Mouse (Mus musculus): ENCODE results near the gene Ap1g2. TPM values are rescaled to one million over a fixed set of nuclear protein-coding genes. Genes with fewer than 3 reads are reported as not detected.

Ap1g2 gene
- polyA plus RNA-seq, 1 experiment: 10.0 TPM

- Histone ChIP-seq H3K27ac (ENCODE audit: insufficient read depth, low read length) (no peak overlapping the region), H3K4me3 (ENCODE audit: insufficient read depth, low read length) (no peak overlapping the region), H3K4me1 (ENCODE audit: control insufficient read depth, insufficient read depth, low read length) (no peaks in the 10 kb centered on the region)
- TF ChIP-seq POLR2A (IDR thresholded peaks at IDR 0.05; ENCODE audit: low read depth, low read length) (no peak; the same call in 1 of the 2 replicates), CTCF (IDR thresholded peaks at IDR 0.05; ENCODE audit: borderline replicate concordance, insufficient read depth, low read length) (no peak)
Observed at GRCm38 (mm10) chr14:55105386-55105785, 1.0 kb downstream of the Ap1g2 start.

- no peak overlapping the region for H3K27ac ChIP-seq (ENCODE audit: insufficient read depth, low read length)
- H3K4me1 ChIP-seq (ENCODE audit: control insufficient read depth, insufficient read depth, low read length): no peaks in the 10 kb centered on the region
- TF ChIP-seq CTCF (IDR thresholded peaks at IDR 0.05; ENCODE audit: borderline replicate concordance, insufficient read depth, low read length) (no peak), POLR2A (IDR thresholded peaks at IDR 0.05; ENCODE audit: low read depth, low read length) (no peak)
- no peak overlapping the region for H3K4me3 ChIP-seq (ENCODE audit: insufficient read depth, low read length)
Observed at GRCm38 (mm10) chr14:55104365-55104764, 2.0 kb downstream of the Ap1g2 start.

DNA sequence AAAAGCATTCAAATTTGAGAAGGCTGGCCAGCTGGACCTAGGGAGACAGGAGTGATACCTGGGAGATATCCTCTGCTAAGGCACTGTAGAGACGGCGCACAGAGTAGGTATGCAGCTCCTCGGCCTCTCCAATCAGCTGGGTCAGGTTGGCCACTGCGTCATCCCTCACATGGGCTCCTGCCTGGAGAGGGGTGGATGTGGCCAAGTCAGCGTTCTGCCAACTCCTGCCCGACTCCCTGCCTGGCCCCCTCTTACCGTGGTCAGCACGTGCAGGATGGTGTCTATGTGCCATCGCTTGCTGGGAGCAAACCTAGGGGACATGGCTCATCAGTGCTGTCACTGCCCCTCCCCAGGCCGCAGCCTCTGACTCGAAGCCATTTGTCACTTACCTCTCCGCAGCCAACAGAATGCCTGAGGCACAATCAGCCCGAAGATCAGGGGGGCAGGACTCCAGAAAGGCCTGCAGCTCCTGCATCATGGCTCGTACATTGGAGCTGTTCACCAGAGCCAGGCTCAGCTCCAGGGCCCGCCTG lies 4.1 kb downstream of the Ap1g2 start:
- H3K27ac ChIP-seq (ENCODE audit: insufficient read depth, low read length): no peak overlapping the region
- no peaks in the 10 kb centered on the region for H3K4me1 ChIP-seq (ENCODE audit: control insufficient read depth, insufficient read depth, low read length)
- TF ChIP-seq POLR2A (IDR thresholded peaks at IDR 0.05; ENCODE audit: low read depth, low read length) (no peak), CTCF (IDR thresholded peaks at IDR 0.05; ENCODE audit: borderline replicate concordance, insufficient read depth, low read length) (no peak)
- no peak overlapping the region for H3K4me3 ChIP-seq (ENCODE audit: insufficient read depth, low read length)

DNA sequence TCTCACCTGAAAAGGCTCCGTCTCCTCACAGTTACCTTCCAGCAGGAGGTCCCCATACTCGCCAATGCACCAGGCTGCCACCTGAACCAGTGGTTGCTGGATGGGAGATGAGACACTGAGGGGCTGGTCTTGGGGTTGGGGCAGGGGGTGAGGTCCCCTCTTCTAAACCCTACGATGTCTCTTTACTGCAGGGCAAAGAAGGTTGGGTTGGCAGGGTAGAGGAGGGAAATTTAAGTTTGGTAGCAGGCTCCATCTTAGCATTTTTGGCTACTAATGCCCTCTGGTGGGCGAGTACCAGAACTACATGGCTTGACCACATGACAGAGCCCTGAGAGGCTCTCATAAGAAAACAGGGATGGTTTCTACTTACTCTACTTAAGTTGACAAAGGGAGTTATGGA lies 4.8 kb downstream of the Ap1g2 start:
- Histone ChIP-seq H3K4me3 (ENCODE audit: insufficient read depth, low read length) (no peak overlapping the region), H3K4me1 (ENCODE audit: control insufficient read depth, insufficient read depth, low read length) (no peaks in the 10 kb centered on the region), H3K27ac (ENCODE audit: insufficient read depth, low read length) (no peak overlapping the region)
- TF ChIP-seq CTCF (IDR thresholded peaks at IDR 0.05; ENCODE audit: borderline replicate concordance, insufficient read depth, low read length): peak; percentile 18; the same call in 1 of the 2 replicates
- no peak for TF ChIP-seq POLR2A (IDR thresholded peaks at IDR 0.05; ENCODE audit: low read depth, low read length)

DNA sequence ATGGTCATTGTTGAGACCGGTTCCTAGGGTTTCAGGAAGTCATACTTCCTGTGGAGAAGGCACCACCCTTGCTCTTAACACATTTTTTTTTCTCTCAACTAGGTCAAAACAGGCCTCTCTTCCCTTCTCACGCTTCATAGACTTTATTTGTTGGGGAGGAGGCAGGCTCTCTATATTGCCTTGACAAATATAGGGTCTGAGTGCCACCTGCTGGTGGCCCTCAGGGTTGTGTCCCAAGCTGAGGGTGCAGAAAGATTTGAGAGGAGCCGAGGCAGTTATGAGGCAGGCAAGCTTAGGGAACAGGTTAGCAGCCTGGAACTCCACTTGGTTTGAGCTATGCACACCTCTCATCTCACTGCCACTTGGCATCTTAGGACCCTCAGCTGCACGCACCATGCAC lies 8.3 kb downstream of the Ap1g2 start:
- TF ChIP-seq CTCF (IDR thresholded peaks at IDR 0.05; ENCODE audit: borderline replicate concordance, insufficient read depth, low read length) (no peak), POLR2A (IDR thresholded peaks at IDR 0.05; ENCODE audit: low read depth, low read length) (no peak)
- no peak overlapping the region for H3K4me3 ChIP-seq (ENCODE audit: insufficient read depth, low read length)

DNA sequence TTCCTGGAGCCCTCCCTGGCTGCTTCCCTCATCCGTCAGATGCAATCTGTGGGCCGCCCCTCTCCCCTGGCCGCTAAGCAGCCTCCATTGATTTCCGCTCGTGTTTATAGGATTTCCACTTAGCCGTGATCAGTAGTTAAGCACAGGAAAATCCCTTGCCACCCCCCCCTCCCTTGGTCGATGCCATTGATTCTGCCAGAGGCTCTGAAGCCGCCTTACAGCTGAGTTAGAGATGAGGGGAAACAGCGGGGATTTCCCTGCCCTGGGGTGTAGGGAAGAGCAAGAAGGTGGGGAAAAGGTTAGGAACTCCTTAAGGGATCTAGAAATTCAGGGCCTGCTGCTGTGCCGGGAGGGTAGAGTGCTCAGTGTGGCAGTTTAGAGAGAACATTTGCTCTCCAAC lies 8.7 kb downstream of the Ap1g2 start:
- TF ChIP-seq POLR2A (IDR thresholded peaks at IDR 0.05; ENCODE audit: low read depth, low read length) (no peak), CTCF (IDR thresholded peaks at IDR 0.05; ENCODE audit: borderline replicate concordance, insufficient read depth, low read length) (no peak)
- no peak overlapping the region for H3K27ac ChIP-seq (ENCODE audit: insufficient read depth, low read length)
- H3K4me1 ChIP-seq (ENCODE audit: control insufficient read depth, insufficient read depth, low read length): no peaks in the 10 kb centered on the region
- no peak overlapping the region for H3K4me3 ChIP-seq (ENCODE audit: insufficient read depth, low read length)

More for the DNA sequence above, 8.3 kb downstream of the Ap1g2 start:
- no peak overlapping the region for H3K27ac ChIP-seq (ENCODE audit: insufficient read depth, low read length)
- H3K4me1 ChIP-seq (ENCODE audit: control insufficient read depth, insufficient read depth, low read length): no peaks in the 10 kb centered on the region

DNA sequence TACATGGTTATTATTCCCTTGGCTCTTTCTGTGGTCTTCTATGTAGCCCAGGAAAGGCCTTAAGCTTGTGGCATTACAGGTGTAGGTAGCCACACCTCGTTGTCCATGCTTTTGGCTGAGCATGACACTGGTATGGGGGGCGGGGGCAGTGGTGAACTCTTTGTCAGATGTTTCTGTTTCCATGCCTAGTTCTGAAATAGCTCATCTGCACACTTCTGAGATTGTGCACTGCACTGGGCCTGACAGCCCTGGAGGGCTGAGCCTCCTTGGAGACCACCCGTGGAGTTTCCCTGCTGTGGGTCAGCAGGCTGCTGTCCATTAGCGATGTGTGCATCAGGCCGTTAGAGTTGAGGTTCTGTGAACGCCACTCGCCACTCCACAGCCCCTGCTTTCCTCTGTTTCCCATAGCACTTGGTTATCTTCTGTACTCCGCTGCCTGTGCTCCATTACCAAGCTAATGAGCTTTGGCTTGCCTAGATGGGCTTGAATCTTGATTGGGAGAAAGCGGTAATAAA lies 9.8 kb downstream of the Ap1g2 start:
- Histone ChIP-seq H3K4me1 (ENCODE audit: control insufficient read depth, insufficient read depth, low read length) (no peaks in the 10 kb centered on the region), H3K27ac (ENCODE audit: insufficient read depth, low read length) (no peak overlapping the region), H3K4me3 (ENCODE audit: insufficient read depth, low read length) (no peak overlapping the region)
- TF ChIP-seq CTCF (IDR thresholded peaks at IDR 0.05; ENCODE audit: borderline replicate concordance, insufficient read depth, low read length) (no peak), POLR2A (IDR thresholded peaks at IDR 0.05; ENCODE audit: low read depth, low read length) (no peak)

DNA sequence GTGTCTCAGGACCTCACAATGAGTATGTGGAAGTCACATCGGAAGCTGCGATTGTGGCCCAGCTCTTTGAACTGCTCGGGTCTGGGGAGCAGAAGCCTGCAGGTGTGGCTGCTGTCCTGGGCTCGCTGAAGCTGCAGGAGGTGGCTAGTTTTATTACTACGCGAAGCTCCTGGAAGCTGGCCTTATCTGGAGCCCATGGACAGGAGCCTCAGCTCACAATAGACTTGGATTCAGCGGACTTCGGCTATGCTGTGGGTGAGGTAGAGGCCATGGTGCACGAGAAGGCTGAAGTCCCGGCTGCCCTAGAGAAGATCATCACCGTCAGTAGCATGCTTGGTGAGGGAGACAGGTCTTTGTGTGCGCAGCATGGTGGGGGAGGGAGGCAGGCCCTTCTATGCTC lies 10.7 kb downstream of the Ap1g2 start:
- Histone ChIP-seq H3K4me3 (ENCODE audit: insufficient read depth, low read length) (no peak overlapping the region), H3K4me1 (ENCODE audit: control insufficient read depth, insufficient read depth, low read length) (no peaks in the 10 kb centered on the region), H3K27ac (ENCODE audit: insufficient read depth, low read length) (no peak overlapping the region)
- TF ChIP-seq CTCF (IDR thresholded peaks at IDR 0.05; ENCODE audit: borderline replicate concordance, insufficient read depth, low read length): no peak
- no peak for TF ChIP-seq POLR2A (IDR thresholded peaks at IDR 0.05; ENCODE audit: low read depth, low read length)

DNA sequence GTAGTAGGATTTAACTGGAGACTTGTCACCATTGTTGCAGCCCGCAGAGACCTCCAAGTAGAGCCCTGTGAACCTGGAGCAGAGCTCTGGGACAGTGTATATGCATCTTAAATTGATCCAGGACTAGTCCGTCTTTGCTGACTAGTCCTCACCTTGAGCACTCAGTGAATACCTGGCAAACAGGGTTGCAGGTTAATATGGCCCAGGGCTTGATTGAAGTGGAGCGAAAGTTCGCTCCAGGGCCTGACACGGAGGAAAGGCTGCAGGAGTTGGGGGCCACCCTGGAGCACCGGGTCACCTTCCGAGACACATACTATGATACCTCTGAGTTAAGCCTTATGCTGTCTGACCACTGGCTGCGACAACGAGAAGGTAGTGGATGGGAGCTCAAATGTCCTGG lies 11.1 kb downstream of the Ap1g2 start:
- no peak for TF ChIP-seq CTCF (IDR thresholded peaks at IDR 0.05; ENCODE audit: borderline replicate concordance, insufficient read depth, low read length)
- no peak for TF ChIP-seq POLR2A (IDR thresholded peaks at IDR 0.05; ENCODE audit: low read depth, low read length)
- Histone ChIP-seq H3K4me1 (ENCODE audit: control insufficient read depth, insufficient read depth, low read length) (no peaks in the 10 kb centered on the region), H3K4me3 (ENCODE audit: insufficient read depth, low read length) (peak overlapping the region; percentile 68), H3K27ac (ENCODE audit: insufficient read depth, low read length) (no peak overlapping the region)

DNA sequence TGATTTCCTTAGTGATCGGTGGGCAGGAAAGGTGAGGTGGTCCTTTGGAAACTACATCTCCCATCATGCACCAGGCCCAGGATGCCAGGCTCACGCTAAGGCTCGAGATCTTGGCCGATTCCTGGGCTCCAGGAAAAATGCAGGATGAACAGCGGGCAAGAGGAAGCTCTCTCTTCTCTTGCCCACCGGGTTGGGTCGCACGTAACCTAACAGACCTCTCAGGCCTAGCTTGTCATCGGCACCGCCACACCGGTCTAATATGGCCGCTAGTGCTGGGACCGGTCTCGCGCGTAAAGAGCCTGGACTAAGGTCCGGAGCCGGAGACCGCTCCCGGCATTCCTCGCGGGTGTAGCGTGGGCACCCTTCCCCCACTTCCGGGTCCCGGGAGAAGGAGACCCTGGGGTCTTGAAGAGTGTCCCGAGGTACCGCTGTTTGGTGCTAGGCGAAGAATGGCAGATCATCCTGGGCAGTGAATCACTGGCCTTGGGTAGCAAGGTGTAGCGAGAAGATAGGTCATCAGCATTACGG lies 11.6 kb downstream of the Ap1g2 start, which contains the start of gene Thtpa:
Gene Thtpa (plus strand): TSS at position 81 of the 528 bp plus-strand sequence.
- Histone ChIP-seq H3K27ac (ENCODE audit: insufficient read depth, low read length) (0 out of 2 replicates have a peak within 1 kb of the TSS, but pooled peaks have one; percentile 32), H3K4me3 (ENCODE audit: insufficient read depth, low read length) (peak within 1 kb of the TSS; percentile 68), H3K4me1 (ENCODE audit: control insufficient read depth, insufficient read depth, low read length) (no peaks in the 10 kb centered on the region)
- TF ChIP-seq POLR2A (IDR thresholded peaks at IDR 0.05; ENCODE audit: low read depth, low read length) (peak; percentile 50), CTCF (IDR thresholded peaks at IDR 0.05; ENCODE audit: borderline replicate concordance, insufficient read depth, low read length) (no peak)

Measured in embryonic fibroblast, embryonic 13.5 days (primary cell).